ENCODE assay signal across 9 mouse cellular contexts in the genomic region with DNA sequence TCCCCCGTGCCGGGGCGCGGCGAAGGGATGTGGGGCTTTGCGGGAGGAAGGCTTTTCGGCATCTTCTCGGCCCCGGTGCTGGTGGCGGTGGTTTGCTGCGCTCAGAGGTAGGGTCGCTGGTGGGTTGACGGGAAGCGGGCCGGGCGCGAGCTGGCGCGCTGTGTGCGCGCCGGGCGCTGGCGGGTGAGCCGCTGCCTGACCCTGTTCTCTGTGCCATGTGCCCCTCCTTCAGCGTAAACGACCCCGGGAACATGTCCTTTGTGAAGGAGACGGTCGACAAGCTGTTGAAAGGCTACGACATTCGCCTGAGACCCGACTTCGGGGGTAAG.
DNase-seq lines count a peak whose midpoint lies in the region; ATAC-seq and TF ChIP-seq lines count a peak whose summit lies in the region.
"Had no signal": no experiment of that assay in that cellular context is flagged by ENCODE, and none has a peak within 500 bp of the region (broad histone marks: within the 10 kb centered on the region; RNA-seq: fewer than 3 reads in every experiment).

No protein-coding gene starts in this region.

- no peaks in the 10 kb centered on the region for H3K4me1 ChIP-seq in heart, adult 2 months (ENCODE audit: control insufficient read depth, insufficient read depth, low read length)
- peaks cover 0 to 9% of the 10 kb centered on the region in 2 experiments; a peak in 2 of 4 replicates for H3K4me1 ChIP-seq in heart, embryonic 14.5 days (ENCODE audit: control insufficient read depth in 2 of 2, insufficient read depth in 2 of 2, low read length in 2 of 2)
- peaks cover 6% of the 10 kb centered on the region; the same call in 1 of the 2 replicates for H3K4me1 ChIP-seq in liver, embryonic 15.5 days (replicated peaks)

- H3K9ac ChIP-seq in heart, adult 2 months (ENCODE audit: low read depth, low read length): no peak overlapping the region
- no peak overlapping the region; the same call in 1 of the 2 replicates for H3K9ac ChIP-seq in heart, embryonic 14.5 days (ENCODE audit: low read length)
- H3K9ac ChIP-seq in liver, embryonic 15.5 days: no peak overlapping the region

- WGBS in heart, adult 2 months: under 1% methylated on average over 31 of the region's 34 CpGs
- 1% methylated on average over 27 of the region's 34 CpGs for WGBS in heart, embryonic 14.5 days
- WGBS in liver, embryonic 15.5 days (ENCODE audit: insufficient replicate concordance): under 1% methylated on average over 23 of the region's 34 CpGs

- no peaks in the 10 kb centered on the region for H3K79me2 ChIP-seq in heart, adult 2 months (replicated peaks; ENCODE audit: control insufficient read depth, insufficient read depth, low read length)

- H3K27ac ChIP-seq in heart, adult 2 months: no peak overlapping the region
- H3K27ac ChIP-seq in heart, embryonic 14.5 days (replicated peaks in 1 of 2; ENCODE audit: control insufficient read depth in 1 of 2, insufficient read depth in 1 of 2, low read depth in 2 of 2, low read length in 2 of 2): no peak overlapping the region
- no peak overlapping the region for H3K27ac ChIP-seq in liver, embryonic 15.5 days (replicated peaks)

- no peak for DNase-seq in heart, adult 2 months
- DNase-seq in heart, postnatal 4 days: no peak
- peak; percentile 16 for DNase-seq in ES-CJ7 (ENCODE audit: low read depth, low spot score)
- DNase-seq in embryo, embryonic 10.5 days (ENCODE audit: low spot score): no peak
- no peak for DNase-seq in ovary, postnatal 14 days (ENCODE audit: low spot score)
- no peak for DNase-seq in frontal cortex, adult 2 months (ENCODE audit: extremely low spot score in 1 of 2, low spot score in 1 of 2)

- TF ChIP-seq POLR2A in heart, adult 2 months (IDR thresholded peaks at IDR 0.05; ENCODE audit: insufficient read depth, low read depth, low read length): no peak

- intact Hi-C loops in heart, adult 2 months (cut with DNase I): no loop called here

- peaks cover 2% of the 10 kb centered on the region; the same call in 1 of the 2 replicates for H3K27me3 ChIP-seq in heart, adult 2 months (ENCODE audit: control insufficient read depth, insufficient read depth, low read length)
- H3K27me3 ChIP-seq in heart, embryonic 14.5 days (ENCODE audit: control insufficient read depth, insufficient read depth, low read length): peaks cover 36% of the 10 kb centered on the region
- H3K27me3 ChIP-seq in liver, embryonic 15.5 days: peaks cover 37% of the 10 kb centered on the region

- H3K36me3 ChIP-seq in heart, adult 2 months (ENCODE audit: control insufficient read depth, insufficient read depth, low read length): no peaks in the 10 kb centered on the region
- no peaks in the 10 kb centered on the region for H3K36me3 ChIP-seq in heart, embryonic 14.5 days (ENCODE audit: control insufficient read depth, insufficient read depth, low read length)
- no peaks in the 10 kb centered on the region for H3K36me3 ChIP-seq in liver, embryonic 15.5 days (replicated peaks)
- H3K36me3 ChIP-seq: G1E had no signal

- no peak for TF ChIP-seq EP300 in heart, adult 2 months (IDR thresholded peaks at IDR 0.05; ENCODE audit: insufficient read depth, low read depth, low read length)

- H3K4me2 ChIP-seq in heart, embryonic 14.5 days (ENCODE audit: low read length): peak overlapping the region; percentile 95
- peak overlapping the region; percentile 63 for H3K4me2 ChIP-seq in liver, embryonic 15.5 days

- peak overlapping the region; percentile 18; the same call in 1 of the 2 replicates for H3K4me3 ChIP-seq in heart, adult 2 months
- peak overlapping the region; percentile 57 to 70 for H3K4me3 ChIP-seq in heart, embryonic 14.5 days (ENCODE audit: control insufficient read depth in 1 of 2, insufficient read depth in 1 of 2, low read depth in 1 of 2, low read length in 2 of 2)
- H3K4me3 ChIP-seq in liver, embryonic 15.5 days (replicated peaks): peak overlapping the region; percentile 44

- TF ChIP-seq CTCF in heart, adult 2 months (IDR thresholded peaks at IDR 0.05): no peak

- H3K9me3 ChIP-seq in heart, embryonic 14.5 days (ENCODE audit: control insufficient read depth, low read length): no peaks in the 10 kb centered on the region
- no peaks in the 10 kb centered on the region for H3K9me3 ChIP-seq in liver, embryonic 15.5 days (replicated peaks)

- peak; percentile 29 for ATAC-seq in heart, embryonic 14.5 days (ENCODE audit: insufficient number of reproducible peaks, insufficient read depth, low FRiP score, low read depth)
- no peak for ATAC-seq in liver, embryonic 15.5 days (ENCODE audit: insufficient read depth)
